Mouse (Mus musculus) layer of hippocampus, adult 9-11 months (tissue): ENCODE measurements around the gene Ano9.

Source experiments
- DNase-seq: peaks from one replicate; pipeline ENCODE4 v3.0.0; 2022

Gene Ano9

GRCm38 (mm10) chr7:141099911-141100691, 17.5 kb downstream of the Ano9 start, which contains the start of gene Sigirr:
TSS of gene Sigirr (minus strand) at chr7:141100572.
- DNase-seq = no peak

DNA sequence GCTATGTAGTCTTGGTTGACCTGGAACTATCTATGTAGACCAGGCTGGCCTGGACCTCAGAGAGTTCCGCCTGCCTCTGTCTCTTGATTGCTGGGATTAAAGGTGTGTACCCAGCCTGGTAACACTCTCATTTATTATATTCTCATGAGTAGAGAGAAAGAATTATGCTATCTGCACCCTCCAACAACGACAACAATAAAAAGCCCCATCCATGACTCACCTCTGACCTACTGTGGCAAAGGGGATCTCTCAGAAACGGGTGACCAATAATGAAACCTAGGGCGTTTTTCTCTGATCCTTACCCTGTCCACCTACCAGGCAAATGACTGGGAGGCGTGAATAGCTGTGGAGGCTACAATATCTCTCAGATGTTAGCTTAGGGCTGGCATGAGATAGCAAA, 20.4 kb downstream of the Ano9 start:
- DNase-seq = no peak

DNA sequence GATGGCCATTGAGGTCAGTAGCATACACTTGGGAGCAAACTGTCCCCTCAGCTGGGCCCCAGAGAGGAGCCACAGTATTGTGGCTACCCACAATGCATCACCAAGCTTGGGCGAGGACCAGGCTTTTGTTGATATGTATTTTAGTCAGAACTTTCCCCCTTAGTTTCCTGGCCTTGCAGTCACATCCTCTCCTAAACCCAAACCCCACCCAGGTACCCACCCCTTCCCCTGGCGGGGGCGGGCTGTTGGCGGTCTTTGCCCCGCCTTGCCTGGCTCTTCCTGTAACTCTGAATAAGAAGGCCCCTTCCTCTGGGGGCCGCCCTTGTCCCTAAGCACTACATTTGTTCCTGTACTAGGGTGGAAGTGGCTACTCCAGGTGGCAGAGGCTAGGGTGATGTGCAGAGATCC, 21.0 kb downstream of the Ano9 start:
- no peak for DNase-seq

DNA sequence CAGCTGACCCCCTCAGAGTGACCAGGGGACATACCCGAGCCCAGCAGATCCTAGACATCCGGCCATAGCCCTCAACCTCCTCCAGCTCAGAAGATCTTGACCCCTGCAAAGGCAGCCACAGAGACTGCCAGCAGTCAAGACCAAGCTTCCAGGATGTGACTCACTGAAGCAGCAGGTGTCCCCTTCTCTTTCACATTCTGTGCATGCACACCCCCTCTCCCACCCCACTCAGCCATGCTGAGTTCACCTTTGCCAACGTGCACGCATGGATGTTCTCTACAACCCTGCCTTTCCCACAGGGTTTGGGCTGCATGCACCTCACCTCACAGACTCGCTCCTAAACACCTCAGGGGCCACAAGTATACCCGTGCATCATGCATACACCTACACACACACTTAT, 21.6 kb downstream of the Ano9 start:
- no peak for DNase-seq

GRCm38 (mm10) chr7:141094487-141095205, 23.0 kb downstream of the Ano9 start:
- no peak for DNase-seq

DNA sequence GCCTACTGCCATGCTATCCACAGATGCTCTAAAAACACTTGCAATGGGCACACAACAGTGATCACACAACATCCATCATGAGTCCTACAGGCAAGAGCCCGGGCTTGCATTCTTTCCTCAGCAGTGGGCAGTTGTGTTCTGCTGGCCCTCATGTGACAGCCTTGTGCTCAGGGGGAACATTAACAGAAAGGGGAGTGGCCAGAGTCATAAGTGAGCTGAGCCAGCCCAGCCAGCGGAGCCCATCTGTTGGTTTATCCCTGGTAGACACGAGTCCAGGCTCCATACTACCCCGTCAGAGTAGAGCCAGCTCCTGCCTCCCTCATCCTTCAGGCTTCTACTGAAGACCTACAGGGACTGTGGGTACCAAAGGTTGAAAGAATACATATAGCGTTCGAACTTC, 23.7 kb downstream of the Ano9 start:
- no peak for DNase-seq

DNA sequence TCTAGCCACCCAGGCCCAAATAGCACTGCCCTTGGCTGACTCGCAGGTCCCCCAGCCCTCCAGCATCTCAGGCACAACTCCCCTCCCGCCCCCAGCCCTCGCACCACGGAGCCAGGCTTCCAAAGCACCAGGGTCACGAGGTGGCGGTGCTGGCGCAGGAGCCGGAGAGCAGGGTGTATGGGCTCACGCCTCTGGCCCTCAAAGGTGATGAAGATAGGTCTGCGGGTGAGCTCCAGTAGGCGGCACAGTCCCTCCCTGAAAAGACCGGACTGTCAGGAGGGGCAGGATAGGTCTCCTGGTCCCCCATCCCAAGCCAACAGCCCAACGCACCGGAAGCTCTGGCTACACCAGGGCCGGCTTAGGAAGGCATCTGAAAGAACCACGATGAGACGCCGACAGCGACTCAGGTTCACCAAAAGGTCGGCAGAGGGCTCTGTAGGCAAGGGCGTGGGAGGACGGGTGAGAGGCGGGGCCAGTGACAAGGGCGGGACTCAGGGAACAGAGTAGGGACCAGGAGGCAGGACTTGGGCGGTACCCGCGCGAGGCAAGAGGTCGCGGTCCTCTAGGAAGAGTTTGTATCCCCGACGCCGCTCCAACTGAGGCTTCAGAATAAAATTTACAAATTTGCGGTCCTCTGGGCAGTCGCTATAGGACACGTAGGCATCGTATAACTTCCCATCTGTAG, 25.4 kb downstream of the Ano9 start:
- peak; percentile 72 for DNase-seq

DNA sequence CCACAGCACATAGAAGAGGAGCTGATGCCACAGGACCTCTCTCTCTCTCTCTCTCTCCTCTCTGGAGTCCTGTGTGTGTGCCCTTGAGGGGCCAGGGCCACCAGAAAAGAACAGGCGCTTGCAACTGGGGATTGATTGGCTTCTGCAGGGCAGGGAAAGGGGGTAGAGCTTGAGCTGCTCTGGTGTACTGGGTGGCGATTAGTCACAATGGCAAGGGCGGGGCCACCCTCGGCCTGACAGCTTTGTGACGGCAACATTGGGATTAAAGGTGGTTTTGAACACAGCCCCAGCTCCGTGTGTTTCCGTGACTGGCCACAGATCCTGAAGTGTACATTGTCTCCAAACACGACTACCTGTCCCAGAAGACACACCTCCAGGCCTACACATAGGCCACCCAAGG, 27.4 kb downstream of the Ano9 start:
- DNase-seq = no peak

GRCm38 (mm10) chr7:141088473-141088872, 29.1 kb downstream of the Ano9 start:
- DNase-seq = no peak

GRCm38 (mm10) chr7:141087894-141088293, 29.7 kb downstream of the Ano9 start:
- DNase-seq = no peak

GRCm38 (mm10) chr7:141079481-141080449, 37.8 kb downstream of the Ano9 start:
- no peak for DNase-seq

- no peak for DNase-seq
These were observed 38.7 kb downstream of the Ano9 start for GRCm38 (mm10) chr7:141078876-141079275.

DNA sequence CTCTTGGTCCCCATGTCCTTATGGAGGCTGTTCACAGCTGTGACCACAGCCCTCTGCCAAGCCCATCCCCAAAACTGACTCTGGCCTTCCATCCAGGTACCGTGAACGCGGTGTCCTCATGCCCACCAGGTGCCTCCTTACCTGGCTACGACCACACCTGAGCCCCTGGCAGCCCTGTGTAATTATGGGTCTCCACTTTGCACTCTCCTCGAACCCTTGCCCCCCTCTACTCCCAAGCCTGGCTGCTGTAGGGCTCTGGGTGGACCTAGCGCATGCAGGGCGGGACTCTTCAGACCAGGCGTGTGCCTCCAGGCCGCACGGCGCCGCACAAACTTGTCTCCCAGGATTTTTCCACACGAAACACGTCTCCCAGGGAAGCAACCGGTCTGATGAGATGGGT, 39.8 kb downstream of the Ano9 start, which contains the start of gene Pkp3:
Pkp3 (plus strand) TSS at position 378 of the 400 bp plus-strand sequence.
- DNase-seq = no peak

DNA sequence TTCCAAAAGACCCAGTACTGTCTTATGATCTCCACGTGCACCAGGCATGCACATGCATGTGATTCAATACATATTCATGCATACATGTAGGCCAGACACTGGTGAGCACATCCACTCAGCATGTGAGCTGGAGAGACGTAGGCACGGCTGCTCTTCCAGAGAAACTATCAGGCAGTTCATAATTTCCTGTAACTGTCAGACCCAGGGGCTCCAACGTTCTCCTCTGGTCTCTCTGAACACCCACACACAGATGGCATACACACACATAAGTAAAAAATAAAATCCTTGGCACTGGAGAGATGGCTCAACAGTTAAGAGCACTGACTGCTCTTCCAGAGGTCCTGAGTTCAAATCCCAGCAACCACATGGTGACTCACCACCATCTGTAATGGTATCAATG, 43.8 kb downstream of the Ano9 start:
- DNase-seq = peak; percentile 47

DNA sequence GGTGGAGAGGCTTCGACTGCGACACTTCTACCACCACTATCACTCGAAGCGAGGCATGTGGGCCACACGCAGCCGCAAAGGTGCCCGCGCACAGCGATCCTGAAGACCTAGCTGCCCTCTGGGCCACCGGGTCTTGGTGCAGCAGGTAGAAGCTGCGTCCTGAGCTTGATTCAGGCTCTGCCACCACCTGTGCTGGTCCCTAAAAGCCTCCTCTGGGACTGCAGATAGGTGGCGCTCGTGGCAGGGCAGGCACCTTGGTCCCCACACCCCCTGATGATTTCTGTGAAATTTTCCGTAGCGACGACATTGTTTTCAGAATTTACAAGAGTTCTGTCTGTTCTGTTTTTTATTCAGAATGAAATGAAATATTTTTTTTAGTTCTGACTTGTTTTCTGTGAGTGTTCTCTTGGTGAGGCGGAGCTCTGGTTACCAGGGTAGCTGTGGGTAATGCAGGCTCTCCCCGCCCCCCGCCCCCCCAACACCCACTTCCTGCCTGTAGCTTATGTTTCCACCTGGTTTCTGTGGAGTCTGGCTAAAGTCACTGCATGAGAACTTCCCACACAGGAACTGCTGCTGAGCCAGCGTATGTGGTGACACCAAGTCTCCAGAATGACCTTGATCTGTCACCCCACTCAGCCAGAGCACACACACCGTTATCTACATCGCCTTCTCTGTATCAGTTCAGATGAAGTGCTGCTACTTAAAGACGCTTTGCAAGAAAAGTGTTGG, 45.4 kb downstream of the Ano9 start:
- no peak for DNase-seq

GRCm38 (mm10) chr7:141070058-141070862, 47.3 kb downstream of the Ano9 start:
- DNase-seq = peak; percentile 67

DNA sequence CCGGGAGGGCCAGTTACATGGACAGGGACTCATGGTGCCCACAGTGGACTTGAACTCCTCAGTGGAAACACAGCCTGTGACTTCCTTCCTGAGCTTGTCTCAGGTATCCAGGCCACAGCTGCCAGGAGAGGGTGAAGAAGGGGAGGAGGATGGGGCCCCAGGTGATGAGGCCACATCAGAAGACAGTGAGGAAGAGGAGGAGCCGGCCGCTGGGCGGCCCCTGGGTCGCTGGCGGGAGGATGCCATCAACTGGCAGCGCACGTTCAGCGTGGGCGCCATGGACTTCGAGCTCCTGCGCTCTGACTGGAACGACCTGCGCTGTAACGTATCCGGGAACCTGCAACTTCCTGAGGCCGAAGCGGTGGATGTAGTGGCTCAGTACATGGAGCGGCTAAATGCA, 49.3 kb downstream of the Ano9 start:
- DNase-seq = no peak

- no peak for DNase-seq
These were observed 53.0 kb downstream of the Ano9 start for GRCm38 (mm10) chr7:141064576-141064975.

DNA sequence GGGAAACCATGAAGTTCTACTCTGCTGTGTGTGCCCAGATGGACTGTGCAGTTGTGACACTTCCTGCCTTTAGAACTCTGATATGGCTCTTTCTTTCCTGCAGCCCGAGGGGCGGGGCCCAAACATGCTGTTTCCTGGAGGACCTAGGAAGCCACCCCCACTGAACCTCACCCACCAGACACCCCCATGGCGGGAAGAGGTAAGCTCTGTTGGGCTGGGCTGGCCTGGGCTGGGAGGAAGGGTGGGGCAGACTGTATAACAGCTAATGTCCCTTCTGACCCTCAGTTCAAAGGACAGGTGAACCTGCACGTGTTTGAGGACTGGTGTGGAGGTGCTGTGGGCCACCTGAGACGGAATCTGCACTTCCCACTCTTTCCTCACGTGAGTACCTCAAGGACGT, 53.4 kb downstream of the Ano9 start:
- DNase-seq = no peak

DNA sequence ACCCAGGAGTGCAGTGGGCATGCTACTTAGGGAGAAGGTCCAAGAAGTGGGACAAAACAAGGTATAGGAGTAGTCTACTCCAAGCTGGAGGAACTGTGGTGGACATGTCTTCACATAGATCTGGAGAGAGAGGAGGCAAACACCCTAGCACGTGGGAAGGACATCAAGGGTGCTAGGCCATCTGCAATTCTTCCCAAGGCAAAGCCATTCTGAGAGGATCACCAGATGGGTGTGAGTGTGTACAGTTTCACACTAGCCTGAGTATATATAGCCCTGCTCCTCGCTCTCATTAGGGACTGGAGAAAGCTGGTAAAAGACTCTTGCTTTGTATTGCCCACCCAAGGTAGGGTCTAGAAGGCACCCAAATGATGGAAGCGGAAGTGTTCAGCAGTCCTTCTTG, 54.3 kb downstream of the Ano9 start:
- DNase-seq = no peak

DNA sequence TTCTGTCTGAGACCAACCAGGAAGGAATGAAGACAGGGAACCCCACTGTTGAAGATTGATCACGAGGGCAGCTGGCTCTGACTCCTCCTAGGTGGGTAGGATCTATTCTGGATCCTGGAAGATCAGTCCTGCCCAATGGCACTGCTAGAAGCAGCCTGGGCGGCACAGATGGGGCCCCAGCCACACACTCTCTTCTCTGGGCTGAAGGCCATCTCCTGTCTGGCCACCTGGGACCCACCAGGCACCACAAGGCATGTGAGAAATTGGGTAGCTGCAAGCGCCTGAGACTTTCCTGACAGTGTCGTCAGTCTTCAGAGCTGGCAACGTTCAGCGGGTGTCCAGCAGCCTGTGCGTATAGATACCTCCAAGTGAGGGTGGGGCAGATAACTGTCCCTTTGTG, 55.1 kb downstream of the Ano9 start:
- no peak for DNase-seq
